Mouse (Mus musculus) embryo, embryonic 10 days (tissue): ENCODE measurements at regions not wholly inside any gene's neighbourhood (a gene's known extent, or its start where the extent isn't known, plus 50 kb on each side); places are given as distances from the start of the nearest gene placed in this dataset.

ENCODE experiments used
- DNase-seq: peaks from one replicate; pipeline ENCODE4 v3.0.0-alpha.2; 2015; ENCODE audit warnings: low spot score

GRCm38 (mm10) chr14:72779446-72779845 is 69.6 kb upstream of the Fndc3a start:
- DNase-seq = no peak

- DNase-seq = no peak
These were observed 69.0 kb upstream of the Fndc3a start for GRCm38 (mm10) chr14:72778756-72779155.

GRCm38 (mm10) chr14:72777927-72778560 is 68.2 kb upstream of the Fndc3a start:
- no peak for DNase-seq

GRCm38 (mm10) chr14:72770237-72770636 is 60.4 kb upstream of the Fndc3a start:
- DNase-seq = peak; percentile 31

GRCm38 (mm10) chr14:72760123-72760522 is 50.3 kb upstream of the Fndc3a start:
- no peak for DNase-seq
